Mouse (Mus musculus): ENCODE measurements at regions not wholly inside any gene's neighbourhood (a gene's known extent, or its start where the extent isn't known, plus 50 kb on each side); places are given as distances from the start of the nearest gene placed in this dataset.

DNA sequence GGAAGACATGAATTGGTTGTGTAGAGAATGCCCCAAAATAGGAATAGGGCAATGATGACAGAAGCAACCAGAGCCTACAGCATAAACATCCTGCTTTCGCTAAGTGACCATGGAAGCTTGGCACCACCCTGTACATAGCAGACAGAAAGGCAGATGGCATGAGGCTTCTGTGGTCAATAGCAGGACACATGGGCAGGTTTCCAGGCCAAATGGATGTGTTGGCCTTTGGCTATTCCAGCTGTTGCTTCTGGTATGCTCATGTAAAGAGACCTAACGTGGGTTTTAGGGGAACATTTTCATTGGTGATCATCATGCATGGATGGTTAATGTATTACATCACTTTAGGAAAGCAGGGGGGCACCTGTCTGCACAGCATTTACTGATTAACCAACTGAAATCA, 456.2 kb downstream of the Dmrt2 start:
- TF ChIP-seq CTCF (conservative IDR thresholded peaks at IDR 0.05; ENCODE audit: low read length) (no peak), NANOG (IDR thresholded peaks at IDR 0.05; ENCODE audit: borderline replicate concordance, low read length) (no peak), POU5F1 (IDR thresholded peaks at IDR 0.05; ENCODE audit: borderline replicate concordance, low read length) (no peak)
